Mouse (Mus musculus) kidney, postnatal 0 days (tissue): Measurements from ENCODE around the gene Milr1. TPM values are rescaled to one million over a fixed set of nuclear protein-coding genes. Genes with fewer than 3 reads are reported as not detected.
A peak's percentile ranks its signal among the peaks of the same experiment; 100 is the strongest.

Experiments
- ATAC-seq: fragments of 200-750 bp; cut with Nextera tagmentation; replicated peaks from 2 replicates; pipeline ENCODE4 v1.8.0; 2017; ENCODE audit warnings: low read depth, moderate number of reproducible peaks, moderate TSS enrichment, moderate library complexity; ENCODE audit not compliant: low FRiP score
- DNase-seq: peaks from one replicate; pipeline ENCODE4 v3.0.0-alpha.2; 2016; ENCODE audit warnings: low spot score
- H3K27ac ChIP-seq: fragments of 300-500 bp; sonication (generic); 2 replicates; pipeline ENCODE4 v1.5.1; 2014; ENCODE audit warnings: mild to moderate bottlenecking
- H3K27me3 ChIP-seq: fragments of 300-500 bp; sonication (generic); 2 replicates; pipeline ENCODE4 v1.6.1; 2014; ENCODE audit warnings: low read length, mixed read lengths; ENCODE audit not compliant: insufficient read depth
- H3K36me3 ChIP-seq: fragments of 300-500 bp; sonication (generic); 2 replicates; pipeline ENCODE4 v1.6.1; 2014; ENCODE audit warnings: low read length, mixed read lengths; ENCODE audit not compliant: insufficient read depth
- H3K4me1 ChIP-seq: fragments of 300-500 bp; sonication (generic); replicated peaks from 2 replicates; pipeline ENCODE4 v1.6.1; 2014; ENCODE audit warnings: antibody characterized with exemption, low read length, mixed read lengths; ENCODE audit not compliant: insufficient read depth
- H3K4me2 ChIP-seq: fragments of 300-500 bp; sonication (generic); 2 replicates; pipeline ENCODE4 v1.6.1; 2014; ENCODE audit warnings: mild to moderate bottlenecking, low read length, moderate library complexity, mixed read lengths
- H3K4me3 ChIP-seq: fragments of 300-500 bp; sonication (generic); replicated peaks from 2 replicates; pipeline ENCODE4 v1.5.1; 2014; ENCODE audit warnings: low read depth, low read length
- H3K9ac ChIP-seq: fragments of 300-500 bp; sonication (generic); 2 replicates; pipeline ENCODE4 v1.6.1; 2014; ENCODE audit warnings: low read depth, low read length
- H3K9me3 ChIP-seq: fragments of 300-500 bp; sonication (generic); replicated peaks from 2 replicates; pipeline ENCODE4 v1.6.1; 2016; ENCODE audit warnings: low read length, inconsistent platforms, mixed read lengths
- CTCF ChIP-seq: IDR thresholded peaks from 2 replicates; pipeline ENCODE4 v1.5.1; 2016; ENCODE audit warnings: antibody characterized with exemption, low read depth, mild to moderate bottlenecking, moderate library complexity
- WGBS: fragments of 180-500 bp; shearing (Covaris S2); extraction: QIAGEN DNeasy Blood & Tissue Kit; methylation state at CpG from one replicate; pipeline ENCODE4 v1.1.7; 2014; 5-methylcytosine and 5-hydroxymethylcytosine counted together
- polyA plus RNA-seq: library from polyadenylated mRNA; unstranded; fragments of >200 nt; fragmentation: Nextera tagmentation; extraction: Ambion mirVana; gene quantifications from 2 replicates; pipeline ENCODE4 v1.2.1, GENCODE M21; 2015

Milr1 gene
- polyA plus RNA-seq, 1 experiment from 2014 or later: 0.78 TPM

- ATAC-seq (no peak), DNase-seq (no peak)
- Histone ChIP-seq H3K36me3 (no peaks in the 10 kb centered on the region), H3K9ac (no peak overlapping the region), H3K9me3 (no peaks in the 10 kb centered on the region), H3K27me3 (no peaks in the 10 kb centered on the region), H3K4me3 (no peak overlapping the region), H3K4me1 (no peaks in the 10 kb centered on the region), H3K27ac (no peak overlapping the region), H3K4me2 (no peak overlapping the region)
- 91% methylated on average over 6 of the region's 6 CpGs for WGBS
- TF ChIP-seq CTCF: no peak
Observed at GRCm38 (mm10) chr11:106753314-106753713, 2.3 kb downstream of the Milr1 start.

- no peak for DNase-seq
- H3K27me3 ChIP-seq: no peaks in the 10 kb centered on the region
- H3K9me3 ChIP-seq: no peaks in the 10 kb centered on the region
- no peaks in the 10 kb centered on the region for H3K36me3 ChIP-seq
- no peak for ATAC-seq
- 52% methylated on average over 5 of the region's 5 CpGs for WGBS
- H3K27ac ChIP-seq: no peak overlapping the region
- H3K4me1 ChIP-seq: no peaks in the 10 kb centered on the region
- TF ChIP-seq CTCF: no peak
- H3K9ac ChIP-seq: no peak overlapping the region
- no peak overlapping the region for H3K4me2 ChIP-seq
- H3K4me3 ChIP-seq: no peak overlapping the region
Observed at GRCm38 (mm10) chr11:106755583-106755982, 4.6 kb downstream of the Milr1 start.

- TF ChIP-seq CTCF: no peak
- WGBS: 91% methylated on average over 3 of the region's 3 CpGs
- Histone ChIP-seq H3K9ac (no peak overlapping the region), H3K36me3 (no peaks in the 10 kb centered on the region), H3K4me2 (no peak overlapping the region), H3K27ac (no peak overlapping the region), H3K4me3 (no peak overlapping the region), H3K9me3 (no peaks in the 10 kb centered on the region), H3K27me3 (no peaks in the 10 kb centered on the region), H3K4me1 (peaks cover 8% of the 10 kb centered on the region)
- DNase-seq (no peak), ATAC-seq (no peak)
Observed at GRCm38 (mm10) chr11:106759028-106759427, 8.0 kb downstream of the Milr1 start.

- no peak for DNase-seq
- WGBS: 92% methylated on average over 5 of the region's 5 CpGs
Observed at GRCm38 (mm10) chr11:106760511-106760910, 9.5 kb downstream of the Milr1 start.

GRCm38 (mm10) chr11:106762139-106762799 is 11.2 kb downstream of the Milr1 start:
- TF ChIP-seq CTCF: peak; percentile 9; the same call in 1 of the 2 replicates
- ATAC-seq (peak; percentile 73), DNase-seq (peak; percentile 90)
- Histone ChIP-seq H3K4me3 (no peak overlapping the region), H3K9ac (no peak overlapping the region), H3K9me3 (no peaks in the 10 kb centered on the region), H3K4me2 (no peak overlapping the region), H3K27ac (peak overlapping the region; percentile 83), H3K27me3 (no peaks in the 10 kb centered on the region), H3K36me3 (peaks cover 5% of the 10 kb centered on the region; the same call in 1 of the 2 replicates), H3K4me1 (peaks cover 8% of the 10 kb centered on the region)
- WGBS: 14% methylated on average over 5 of the region's 5 CpGs

More at GRCm38 (mm10) chr11:106760511-106760910, 9.5 kb downstream of the Milr1 start:
- H3K4me1 ChIP-seq: peaks cover 8% of the 10 kb centered on the region
- no peak overlapping the region for H3K27ac ChIP-seq
- H3K36me3 ChIP-seq: no peaks in the 10 kb centered on the region
- no peak overlapping the region for H3K4me2 ChIP-seq
- H3K9me3 ChIP-seq: no peaks in the 10 kb centered on the region
- H3K9ac ChIP-seq: no peak overlapping the region
- H3K4me3 ChIP-seq: no peak overlapping the region
- ATAC-seq: no peak
- no peak for TF ChIP-seq CTCF
- no peaks in the 10 kb centered on the region for H3K27me3 ChIP-seq

GRCm38 (mm10) chr11:106762800-106763185 is 11.8 kb downstream of the Milr1 start:
- no peak overlapping the region for H3K4me3 ChIP-seq
- 68% methylated on average over 9 of the region's 9 CpGs for WGBS
- H3K9me3 ChIP-seq: peaks cover 2% of the 10 kb centered on the region; the same call in 1 of the 2 replicates
- DNase-seq (no peak), ATAC-seq (no peak)
- TF ChIP-seq CTCF: no peak
- peak overlapping the region; percentile 83 for H3K27ac ChIP-seq
- no peak overlapping the region for H3K4me2 ChIP-seq
- H3K4me1 ChIP-seq: peaks cover 8% of the 10 kb centered on the region
- peaks cover 10% of the 10 kb centered on the region for H3K36me3 ChIP-seq
- H3K9ac ChIP-seq: no peak overlapping the region
- H3K27me3 ChIP-seq: no peaks in the 10 kb centered on the region
